Mouse (Mus musculus): ENCODE data around the gene Fbxo44. TPM values are rescaled to one million over a fixed set of nuclear protein-coding genes. Genes with fewer than 3 reads are reported as not detected.
A peak's percentile ranks its signal among the peaks of the same experiment; 100 is the strongest.

Fbxo44 gene
- polyA plus RNA-seq, 1 experiment, result 31.2 TPM

GRCm38 (mm10) chr4:148174495-148174862 lies 14.2 kb upstream of the Fbxo44 start:
- Histone ChIP-seq H3K4me3 (ENCODE audit: control insufficient read depth, insufficient read depth, low read length) (no peak overlapping the region), H3K4me1 (replicated peaks; ENCODE audit: control insufficient read depth, insufficient read depth, low read length) (no peaks in the 10 kb centered on the region), H3K27me3 (ENCODE audit: control insufficient read depth, insufficient read depth, low read length) (peaks cover 15% of the 10 kb centered on the region), H3K36me3 (ENCODE audit: control insufficient read depth, insufficient read depth, low read length) (no peaks in the 10 kb centered on the region), H3K27ac (ENCODE audit: control insufficient read depth, insufficient read depth, low read length) (no peak overlapping the region)
- no peak for TF ChIP-seq CTCF (IDR thresholded peaks at IDR 0.05; ENCODE audit: borderline replicate concordance, control insufficient read depth, extremely low read depth, insufficient read depth, low read length, poor library complexity)
- WGBS, result 39% methylated on average over 12 of the region's 12 CpGs
- DNase-seq, result no peak

- Histone ChIP-seq H3K4me1 (replicated peaks; ENCODE audit: control insufficient read depth, insufficient read depth, low read length) (no peaks in the 10 kb centered on the region), H3K27me3 (ENCODE audit: control insufficient read depth, insufficient read depth, low read length) (peaks cover 15% of the 10 kb centered on the region)
- no peak for TF ChIP-seq POLR2A (IDR thresholded peaks at IDR 0.05; ENCODE audit: control insufficient read depth, extremely low read depth, insufficient read depth, low read length, poor library complexity)
- no peak for TF ChIP-seq CTCF (IDR thresholded peaks at IDR 0.05; ENCODE audit: borderline replicate concordance, control insufficient read depth, extremely low read depth, insufficient read depth, low read length, poor library complexity)
Observed at GRCm38 (mm10) chr4:148173811-148174494, 13.7 kb upstream of the Fbxo44 start.

GRCm38 (mm10) chr4:148171261-148171660 lies 11.0 kb upstream of the Fbxo44 start:
- Histone ChIP-seq H3K27me3 (ENCODE audit: control insufficient read depth, insufficient read depth, low read length) (peaks cover 15% of the 10 kb centered on the region), H3K4me1 (replicated peaks; ENCODE audit: control insufficient read depth, insufficient read depth, low read length) (no peaks in the 10 kb centered on the region), H3K27ac (ENCODE audit: control insufficient read depth, insufficient read depth, low read length) (no peak overlapping the region), H3K4me3 (ENCODE audit: control insufficient read depth, insufficient read depth, low read length) (no peak overlapping the region), H3K36me3 (ENCODE audit: control insufficient read depth, insufficient read depth, low read length) (no peaks in the 10 kb centered on the region)
- DNase-seq, result no peak
- TF ChIP-seq CTCF (IDR thresholded peaks at IDR 0.05; ENCODE audit: borderline replicate concordance, control insufficient read depth, extremely low read depth, insufficient read depth, low read length, poor library complexity) (no peak), POLR2A (IDR thresholded peaks at IDR 0.05; ENCODE audit: control insufficient read depth, extremely low read depth, insufficient read depth, low read length, poor library complexity) (no peak)
- 71% methylated on average over 3 of the region's 3 CpGs for WGBS

More at GRCm38 (mm10) chr4:148173811-148174494, 13.7 kb upstream of the Fbxo44 start:
- DNase-seq, result no peak
- Histone ChIP-seq H3K36me3 (ENCODE audit: control insufficient read depth, insufficient read depth, low read length) (no peaks in the 10 kb centered on the region), H3K4me3 (ENCODE audit: control insufficient read depth, insufficient read depth, low read length) (no peak overlapping the region), H3K27ac (ENCODE audit: control insufficient read depth, insufficient read depth, low read length) (no peak overlapping the region)
- 13% methylated on average over 30 of the region's 30 CpGs for WGBS

- no peak overlapping the region for H3K27ac ChIP-seq (ENCODE audit: control insufficient read depth, insufficient read depth, low read length)
- H3K36me3 ChIP-seq (ENCODE audit: control insufficient read depth, insufficient read depth, low read length), result no peaks in the 10 kb centered on the region
- 4% methylated on average over 2 of the region's 2 CpGs for WGBS
- H3K27me3 ChIP-seq (ENCODE audit: control insufficient read depth, insufficient read depth, low read length), result peaks cover 15% of the 10 kb centered on the region
- H3K4me3 ChIP-seq (ENCODE audit: control insufficient read depth, insufficient read depth, low read length), result no peak overlapping the region
- DNase-seq, result no peak
- H3K4me1 ChIP-seq (replicated peaks; ENCODE audit: control insufficient read depth, insufficient read depth, low read length), result no peaks in the 10 kb centered on the region
- no peak for TF ChIP-seq POLR2A (IDR thresholded peaks at IDR 0.05; ENCODE audit: control insufficient read depth, extremely low read depth, insufficient read depth, low read length, poor library complexity)
- TF ChIP-seq CTCF (IDR thresholded peaks at IDR 0.05; ENCODE audit: borderline replicate concordance, control insufficient read depth, extremely low read depth, insufficient read depth, low read length, poor library complexity), result peak; percentile 77; the same call in 1 of the 2 replicates
Observed at GRCm38 (mm10) chr4:148170842-148171241, 10.6 kb upstream of the Fbxo44 start.

- Histone ChIP-seq H3K36me3 (ENCODE audit: control insufficient read depth, insufficient read depth, low read length) (no peaks in the 10 kb centered on the region), H3K4me1 (replicated peaks; ENCODE audit: control insufficient read depth, insufficient read depth, low read length) (no peaks in the 10 kb centered on the region), H3K27ac (ENCODE audit: control insufficient read depth, insufficient read depth, low read length) (no peak overlapping the region), H3K4me3 (ENCODE audit: control insufficient read depth, insufficient read depth, low read length) (no peak overlapping the region), H3K27me3 (ENCODE audit: control insufficient read depth, insufficient read depth, low read length) (peaks cover 18% of the 10 kb centered on the region)
- DNase-seq, result no peak
- WGBS, result 17% methylated on average over 15 of the region's 15 CpGs
- no peak for TF ChIP-seq POLR2A (IDR thresholded peaks at IDR 0.05; ENCODE audit: control insufficient read depth, extremely low read depth, insufficient read depth, low read length, poor library complexity)
- 0 out of 2 replicates have a peak, but pooled peaks have one; percentile 6 for TF ChIP-seq CTCF (IDR thresholded peaks at IDR 0.05; ENCODE audit: borderline replicate concordance, control insufficient read depth, extremely low read depth, insufficient read depth, low read length, poor library complexity)
Observed at GRCm38 (mm10) chr4:148169586-148169985, 9.3 kb upstream of the Fbxo44 start.

GRCm38 (mm10) chr4:148168287-148168686 lies 8.0 kb upstream of the Fbxo44 start:
- no peak overlapping the region for H3K27ac ChIP-seq (ENCODE audit: control insufficient read depth, insufficient read depth, low read length)
- WGBS, result 16% methylated on average over 7 of the region's 7 CpGs
- peak; percentile 67 for DNase-seq
- H3K36me3 ChIP-seq (ENCODE audit: control insufficient read depth, insufficient read depth, low read length), result no peaks in the 10 kb centered on the region
- TF ChIP-seq POLR2A (IDR thresholded peaks at IDR 0.05; ENCODE audit: control insufficient read depth, extremely low read depth, insufficient read depth, low read length, poor library complexity), result no peak
- TF ChIP-seq CTCF (IDR thresholded peaks at IDR 0.05; ENCODE audit: borderline replicate concordance, control insufficient read depth, extremely low read depth, insufficient read depth, low read length, poor library complexity), result peak; percentile 73; the same call in 1 of the 2 replicates
- no peak overlapping the region for H3K4me3 ChIP-seq (ENCODE audit: control insufficient read depth, insufficient read depth, low read length)
- H3K4me1 ChIP-seq (replicated peaks; ENCODE audit: control insufficient read depth, insufficient read depth, low read length), result no peaks in the 10 kb centered on the region
- peaks cover 16% of the 10 kb centered on the region; the same call in 1 of the 2 replicates for H3K27me3 ChIP-seq (ENCODE audit: control insufficient read depth, insufficient read depth, low read length)
